Mouse (Mus musculus): ENCODE data around the gene Folr1. TPM values are rescaled to one million over a fixed set of nuclear protein-coding genes. Genes with fewer than 3 reads are reported as not detected.

The Folr1 gene
- total and polyA plus RNA-seq, 2 experiments from 2014 or later, result 1.3 to 3.3 TPM

DNA sequence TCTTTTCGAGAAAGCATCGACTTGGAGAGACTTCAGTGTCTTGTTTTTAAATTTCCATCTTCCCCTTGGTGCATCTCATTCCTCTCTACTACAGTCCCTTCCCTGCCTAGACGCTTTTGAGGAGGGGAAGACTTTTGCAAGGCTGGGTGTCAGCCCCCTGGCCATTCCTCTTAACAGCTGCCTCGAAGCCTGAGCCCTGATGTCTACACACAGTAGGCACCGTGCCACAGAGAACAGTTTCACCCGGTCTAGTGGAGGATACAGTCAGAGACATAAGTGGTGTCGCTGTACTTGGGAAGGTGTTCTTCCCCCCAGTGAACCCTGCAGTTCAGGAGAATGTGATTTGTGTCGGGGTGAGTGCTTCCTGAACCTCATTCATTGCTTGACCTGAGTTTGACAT, 36.1 kb upstream of the Folr1 start:
- DNase-seq (ENCODE audit: low spot score), result no peak
- H3K4me1 ChIP-seq (ENCODE audit: control insufficient read depth, insufficient read depth), result peaks cover 4% of the 10 kb centered on the region; the same call in 1 of the 2 replicates
- no peaks in the 10 kb centered on the region for H3K27me3 ChIP-seq (ENCODE audit: control insufficient read depth, insufficient read depth, low read length)
- no peak for TF ChIP-seq EP300 (IDR thresholded peaks at IDR 0.05; ENCODE audit: low read depth)
- no peak for TF ChIP-seq CTCF (IDR thresholded peaks at IDR 0.05; ENCODE audit: low read depth)
- H3K36me3 ChIP-seq (replicated peaks; ENCODE audit: control insufficient read depth, insufficient read depth, low read length), result peaks cover 22% of the 10 kb centered on the region
- H3K4me3 ChIP-seq (ENCODE audit: low read depth, low read length), result peak overlapping the region; percentile 78
- H3K9me3 ChIP-seq (replicated peaks; ENCODE audit: control insufficient read depth, low read length), result no peaks in the 10 kb centered on the region
- ATAC-seq (ENCODE audit: insufficient read depth, low read depth), result no peak
- H3K27ac ChIP-seq (ENCODE audit: low read depth), result 0 out of 2 replicates have a peak overlapping the region, but pooled peaks have one; percentile 95
- peak overlapping the region; percentile 73 for H3K9ac ChIP-seq (replicated peaks; ENCODE audit: low read depth, low read length)
- WGBS, result 42% methylated on average over 8 of the region's 8 CpGs
- H3K4me2 ChIP-seq (ENCODE audit: low read depth, low read length), result peak overlapping the region; percentile 63

DNA sequence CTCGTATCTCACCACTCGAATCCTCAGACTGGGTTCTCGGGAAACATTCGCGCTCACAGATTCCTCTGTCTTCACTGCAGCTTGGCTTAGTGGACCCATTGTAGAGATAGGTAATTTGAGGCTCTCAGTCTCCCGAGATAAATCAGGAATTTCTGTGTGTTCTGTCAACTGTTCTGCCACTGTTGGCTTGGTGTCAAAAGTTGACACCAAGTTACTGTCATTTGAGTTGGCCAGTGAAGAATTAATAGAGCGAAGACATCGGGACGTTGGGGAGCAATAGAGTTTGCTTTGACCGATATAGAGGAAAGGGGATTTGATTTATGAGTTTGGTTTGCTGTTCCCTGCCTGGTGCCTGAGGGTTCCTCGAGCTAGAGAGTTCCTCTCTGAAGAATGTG, 35.7 kb upstream of the Folr1 start, which contains the start of gene Tomt:
Gene Tomt, minus strand, starts transcription at position 73 of the 395 bp plus-strand sequence.
- Histone ChIP-seq H3K9ac (replicated peaks; ENCODE audit: low read depth, low read length) (peak within 1 kb of the TSS; percentile 73), H3K36me3 (replicated peaks; ENCODE audit: control insufficient read depth, insufficient read depth, low read length) (peaks cover 18% of the 10 kb centered on the region), H3K4me1 (ENCODE audit: control insufficient read depth, insufficient read depth) (peaks cover 4% of the 10 kb centered on the region; the same call in 1 of the 2 replicates), H3K27ac (ENCODE audit: low read depth) (peak within 1 kb of the TSS; percentile 95), H3K9me3 (replicated peaks; ENCODE audit: control insufficient read depth, low read length) (no peaks in the 10 kb centered on the region), H3K4me3 (ENCODE audit: low read depth, low read length) (peak within 1 kb of the TSS; percentile 78), H3K27me3 (ENCODE audit: control insufficient read depth, insufficient read depth, low read length) (no peaks in the 10 kb centered on the region), H3K4me2 (ENCODE audit: low read depth, low read length) (peak within 1 kb of the TSS; percentile 63)
- TF ChIP-seq CTCF (IDR thresholded peaks at IDR 0.05; ENCODE audit: low read depth), result no peak
- no peak for TF ChIP-seq EP300 (IDR thresholded peaks at IDR 0.05; ENCODE audit: low read depth)
- WGBS, result 13% methylated on average over 11 of the region's 11 CpGs
- DNase-seq (ENCODE audit: low spot score) (no peak), ATAC-seq (ENCODE audit: insufficient read depth, low read depth) (no peak)

DNA sequence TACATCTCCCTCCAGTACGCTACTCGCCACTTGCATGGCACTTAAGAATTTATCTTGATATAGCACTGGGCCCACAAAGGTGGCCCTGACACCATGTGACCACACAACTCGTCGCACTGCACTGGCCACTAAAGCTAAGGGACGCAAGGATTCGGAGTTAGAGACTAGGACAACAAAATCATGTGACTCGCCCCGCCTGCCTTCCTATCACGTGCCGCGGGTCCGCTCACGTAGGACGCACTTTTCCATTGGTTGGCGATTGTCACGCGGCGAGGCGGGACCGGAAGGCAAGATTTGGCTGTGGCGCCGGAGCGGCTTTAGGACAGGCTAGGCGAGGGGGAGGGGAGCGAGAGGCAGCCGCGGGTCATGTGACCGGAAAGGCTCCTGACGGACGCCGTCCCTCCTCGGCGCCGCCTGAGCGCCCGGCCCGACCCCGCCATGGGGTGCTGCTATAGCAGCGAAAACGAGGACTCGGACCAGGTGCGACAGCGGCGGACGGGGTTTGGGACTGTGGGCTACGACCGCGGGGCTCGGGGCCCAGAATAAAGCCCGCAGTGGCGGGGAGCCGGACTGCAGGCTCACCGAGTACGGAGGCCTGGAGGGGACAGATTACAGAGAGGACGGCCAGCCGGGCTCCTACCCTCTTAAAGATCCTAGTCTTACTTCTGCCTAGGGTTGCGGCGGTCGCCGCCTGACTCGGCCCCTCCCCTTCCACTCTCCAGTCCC, 35.1 kb upstream of the Folr1 start, which contains the start of gene Lamtor1:
Gene Lamtor1, plus strand, starts transcription at position 344 of the 726 bp plus-strand sequence.
- peak; percentile 97 for ATAC-seq (ENCODE audit: insufficient read depth, low read depth)
- TF ChIP-seq EP300 (IDR thresholded peaks at IDR 0.05; ENCODE audit: low read depth), result peak; percentile 93; the same call in 1 of the 2 replicates
- TF ChIP-seq CTCF (IDR thresholded peaks at IDR 0.05; ENCODE audit: low read depth), result no peak
- Histone ChIP-seq H3K4me3 (ENCODE audit: low read depth, low read length) (peak within 1 kb of the TSS; percentile 78), H3K4me1 (ENCODE audit: control insufficient read depth, insufficient read depth) (peaks cover 4% of the 10 kb centered on the region; the same call in 1 of the 2 replicates), H3K9me3 (replicated peaks; ENCODE audit: control insufficient read depth, low read length) (no peaks in the 10 kb centered on the region), H3K36me3 (replicated peaks; ENCODE audit: control insufficient read depth, insufficient read depth, low read length) (peaks cover 12% of the 10 kb centered on the region), H3K9ac (replicated peaks; ENCODE audit: low read depth, low read length) (peak within 1 kb of the TSS; percentile 73), H3K27me3 (ENCODE audit: control insufficient read depth, insufficient read depth, low read length) (no peaks in the 10 kb centered on the region), H3K4me2 (ENCODE audit: low read depth, low read length) (peak within 1 kb of the TSS; percentile 63), H3K27ac (ENCODE audit: low read depth) (peak within 1 kb of the TSS; percentile 95)
- under 1% methylated on average over 61 of the region's 61 CpGs for WGBS
- DNase-seq (ENCODE audit: low spot score), result peak; percentile 100

DNA sequence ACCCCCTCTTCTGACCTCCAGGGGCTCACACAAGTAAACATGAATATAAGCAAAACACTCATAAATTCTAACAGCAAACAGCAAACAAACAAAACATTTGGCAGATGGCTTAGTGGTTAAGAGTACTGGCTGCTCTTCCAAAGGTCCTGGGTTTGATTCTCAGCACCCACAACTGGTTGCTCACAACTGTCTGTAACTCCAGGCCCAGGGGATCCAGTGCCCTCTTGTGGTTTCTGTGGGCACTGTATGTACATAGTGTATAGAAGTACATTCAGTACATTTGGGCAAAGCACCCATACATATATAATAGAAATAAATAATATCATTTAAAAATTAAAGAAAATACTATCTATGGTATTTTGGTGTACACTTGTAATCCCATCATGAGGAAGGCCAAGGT, 32.3 kb upstream of the Folr1 start:
- TF ChIP-seq EP300 (IDR thresholded peaks at IDR 0.05; ENCODE audit: low read depth), result no peak
- TF ChIP-seq CTCF (IDR thresholded peaks at IDR 0.05; ENCODE audit: low read depth), result no peak
- H3K27me3 ChIP-seq (ENCODE audit: control insufficient read depth, insufficient read depth, low read length), result no peaks in the 10 kb centered on the region

DNA sequence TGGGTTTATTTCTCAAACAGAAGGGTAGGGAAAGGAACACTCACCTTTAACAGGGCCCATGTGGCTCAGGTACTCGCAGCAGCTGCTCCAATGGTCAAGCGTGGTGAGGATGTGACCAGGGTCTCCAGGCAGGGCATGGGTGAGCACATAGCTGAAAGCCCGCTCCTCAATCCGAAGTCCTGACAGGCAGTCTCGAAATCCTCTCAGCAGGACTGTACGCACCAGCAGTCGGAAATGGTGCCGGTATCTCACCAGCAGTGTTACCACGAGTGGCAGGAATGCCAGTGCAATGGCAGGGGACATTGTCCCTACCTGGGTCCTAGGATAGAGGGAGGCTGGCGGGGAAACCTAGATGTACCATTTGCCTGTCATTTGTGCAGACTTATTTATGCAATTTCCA, 31.4 kb upstream of the Folr1 start:
- ATAC-seq (ENCODE audit: insufficient read depth, low read depth), result no peak
- no peak overlapping the region for H3K9ac ChIP-seq (replicated peaks; ENCODE audit: low read depth, low read length)

More for the DNA sequence above, 32.3 kb upstream of the Folr1 start:
- no peak overlapping the region for H3K9ac ChIP-seq (replicated peaks; ENCODE audit: low read depth, low read length)
- peaks cover 4% of the 10 kb centered on the region; the same call in 1 of the 2 replicates for H3K4me1 ChIP-seq (ENCODE audit: control insufficient read depth, insufficient read depth)
- no peak overlapping the region for H3K4me3 ChIP-seq (ENCODE audit: low read depth, low read length)
- DNase-seq (ENCODE audit: low spot score) (no peak), ATAC-seq (ENCODE audit: insufficient read depth, low read depth) (no peak)
- no peak overlapping the region for H3K27ac ChIP-seq (ENCODE audit: low read depth)
- no peak overlapping the region for H3K4me2 ChIP-seq (ENCODE audit: low read depth, low read length)
- H3K9me3 ChIP-seq (replicated peaks; ENCODE audit: control insufficient read depth, low read length), result no peaks in the 10 kb centered on the region
- H3K36me3 ChIP-seq (replicated peaks; ENCODE audit: control insufficient read depth, insufficient read depth, low read length), result peaks cover 3% of the 10 kb centered on the region; the same call in 1 of the 2 replicates

More for the DNA sequence above, 31.4 kb upstream of the Folr1 start:
- DNase-seq (ENCODE audit: low spot score), result no peak
- 85% methylated on average over 10 of the region's 10 CpGs for WGBS
- Histone ChIP-seq H3K27ac (ENCODE audit: low read depth) (no peak overlapping the region), H3K36me3 (replicated peaks; ENCODE audit: control insufficient read depth, insufficient read depth, low read length) (peaks cover 3% of the 10 kb centered on the region; the same call in 1 of the 2 replicates), H3K4me3 (ENCODE audit: low read depth, low read length) (no peak overlapping the region), H3K27me3 (ENCODE audit: control insufficient read depth, insufficient read depth, low read length) (no peaks in the 10 kb centered on the region), H3K9me3 (replicated peaks; ENCODE audit: control insufficient read depth, low read length) (no peaks in the 10 kb centered on the region), H3K4me1 (ENCODE audit: control insufficient read depth, insufficient read depth) (peaks cover 9% of the 10 kb centered on the region; the same call in 1 of the 2 replicates), H3K4me2 (ENCODE audit: low read depth, low read length) (no peak overlapping the region)
- no peak for TF ChIP-seq CTCF (IDR thresholded peaks at IDR 0.05; ENCODE audit: low read depth)
- TF ChIP-seq EP300 (IDR thresholded peaks at IDR 0.05; ENCODE audit: low read depth), result no peak
